Mouse (Mus musculus) heart, adult 2 months (tissue): ENCODE results near the gene Parva. TPM values are rescaled to one million over a fixed set of nuclear protein-coding genes. Genes with fewer than 3 reads are reported as not detected.
A peak's percentile ranks its signal among the peaks of the same experiment; 100 is the strongest.

Experiments used
- DNase-seq, 2 experiments: peaks; one replicate each; pipeline ENCODE4 v3.0.0; 2021
- H3K27ac ChIP-seq: fragments of 200-600 bp; 2 replicates; pipeline ENCODE4 v1.8.1; 2022
- H3K27me3 ChIP-seq: fragments of 200-500 bp; 2 replicates; pipeline ENCODE4 v1.6.1; 2012; ENCODE audit warnings: mild to moderate bottlenecking, low read length, inconsistent platforms, mixed read lengths; ENCODE audit not compliant: control insufficient read depth, insufficient read depth
- H3K36me3 ChIP-seq: fragments of 200-500 bp; 2 replicates; pipeline ENCODE4 v1.6.1; 2012; ENCODE audit warnings: low read length, inconsistent platforms; ENCODE audit not compliant: control insufficient read depth, insufficient read depth
- H3K4me1 ChIP-seq: fragments of 200-500 bp; 2 replicates; pipeline ENCODE4 v1.6.1; 2011; ENCODE audit warnings: low read length; ENCODE audit not compliant: control insufficient read depth, insufficient read depth
- H3K4me3 ChIP-seq: fragments of 200-600 bp; 2 replicates; pipeline ENCODE4 v1.8.1; 2022
- H3K79me2 ChIP-seq: fragments of 200-500 bp; replicated peaks from 2 replicates; pipeline ENCODE4 v1.6.1; 2012; ENCODE audit warnings: mild to moderate bottlenecking, inconsistent platforms, low read length, moderate library complexity, mixed read lengths; ENCODE audit not compliant: control insufficient read depth, insufficient read depth
- H3K9ac ChIP-seq: fragments of 200-500 bp; 2 replicates; pipeline ENCODE4 v1.6.1; 2012; ENCODE audit warnings: low read depth, mild to moderate bottlenecking, control low read depth, inconsistent platforms, low read length, mixed read lengths
- CTCF ChIP-seq: fragments of 200-600 bp; IDR thresholded peaks from 2 replicates; pipeline ENCODE4 v1.8.1; 2022; ENCODE audit warnings: antibody characterized with exemption, mild to moderate bottlenecking, moderate library complexity
- EP300 ChIP-seq: fragments of 200-500 bp; IDR thresholded peaks from 2 replicates; pipeline ENCODE4 v1.6.1; 2011; ENCODE audit warnings: low read depth, low read length, control low read depth; ENCODE audit not compliant: insufficient read depth
- POLR2A ChIP-seq: fragments of 200-500 bp; IDR thresholded peaks from 2 replicates; pipeline ENCODE4 v1.6.1; 2011; ENCODE audit warnings: mild to moderate bottlenecking, low read depth, low read length, control low read depth; ENCODE audit not compliant: insufficient read depth
- WGBS: fragments of 180-500 bp; shearing (Covaris S2); methylation state at CpG from one replicate; pipeline ENCODE4 v1.1.7; 2018; 5-methylcytosine and 5-hydroxymethylcytosine counted together
- intact Hi-C: fragments of 180-260 bp; cut with DNase I; formaldehyde crosslinking; loops from one replicate; pipeline ENCODE4 v1.15.1; 2025
- polyA plus RNA-seq: library from polyadenylated mRNA; depleted of rRNA; stranded (reverse); fragments of >200 nt; gene quantifications from 2 replicates; pipeline ENCODE4 v1.2.3, GENCODE M21; 2012
- total RNA-seq, 2 experiments: library from RNA; stranded (reverse); gene quantifications; 2 replicates each; pipeline ENCODE4 v1.2.3; 2021

Gene Parva
- total and polyA plus RNA-seq, 3 experiments: 30.7 to 45.5 (median 44.3) TPM

GRCm38 (mm10) chr7:112428158-112428535 is 842 bp downstream of the Parva start:
- peak; percentile 91 to 92 for DNase-seq
- Histone ChIP-seq H3K27ac (peak overlapping the region; percentile 99), H3K4me1 (peaks cover 5% of the 10 kb centered on the region), H3K36me3 (no peaks in the 10 kb centered on the region), H3K9ac (peak overlapping the region; percentile 93), H3K79me2 (peaks cover 2% of the 10 kb centered on the region), H3K27me3 (no peaks in the 10 kb centered on the region), H3K4me3 (peak overlapping the region; percentile 86)
- WGBS: 1% methylated on average over 22 of the region's 22 CpGs
- intact Hi-C loops: loop anchor here (5.0 kb wide), 1 partner anchor 39 kb away; no protein-coding TSS in a partner anchor
- TF ChIP-seq CTCF: peak; percentile 28
- TF ChIP-seq POLR2A: peak; percentile 68
- 0 out of 2 replicates have a peak, but pooled peaks have one; percentile 23 for TF ChIP-seq EP300

GRCm38 (mm10) chr7:112439846-112440245 is 12.5 kb downstream of the Parva start:
- H3K79me2 ChIP-seq: peaks cover 15% of the 10 kb centered on the region
- H3K4me3 ChIP-seq: no peak overlapping the region
- no peak for DNase-seq
- intact Hi-C loops: no loop called here
- TF ChIP-seq POLR2A (no peak), EP300 (no peak), CTCF (no peak)
- no peaks in the 10 kb centered on the region for H3K36me3 ChIP-seq
- no peak overlapping the region for H3K9ac ChIP-seq
- WGBS: 57% methylated on average over 3 of the region's 3 CpGs
- H3K4me1 ChIP-seq: peaks cover 6% of the 10 kb centered on the region
- no peak overlapping the region for H3K27ac ChIP-seq
- no peaks in the 10 kb centered on the region for H3K27me3 ChIP-seq

GRCm38 (mm10) chr7:112444152-112444984 is 17.1 kb downstream of the Parva start:
- Histone ChIP-seq H3K27me3 (no peaks in the 10 kb centered on the region), H3K4me3 (no peak overlapping the region), H3K4me1 (peaks cover 7% of the 10 kb centered on the region), H3K9ac (no peak overlapping the region), H3K79me2 (peaks cover 9% of the 10 kb centered on the region), H3K27ac (no peak overlapping the region), H3K36me3 (no peaks in the 10 kb centered on the region)
- WGBS: 65% methylated on average over 12 of the region's 12 CpGs
- TF ChIP-seq EP300 (no peak), CTCF (no peak), POLR2A (no peak)
- no peak for DNase-seq
- intact Hi-C loops: no loop called here

- intact Hi-C loops: no loop called here
- Histone ChIP-seq H3K4me3 (no peak overlapping the region), H3K27me3 (no peaks in the 10 kb centered on the region), H3K79me2 (peaks cover 9% of the 10 kb centered on the region), H3K4me1 (peaks cover 7% of the 10 kb centered on the region), H3K36me3 (no peaks in the 10 kb centered on the region), H3K27ac (no peak overlapping the region), H3K9ac (no peak overlapping the region)
- DNase-seq: no peak
- WGBS: 68% methylated on average over 9 of the region's 9 CpGs
- TF ChIP-seq CTCF (no peak), EP300 (no peak), POLR2A (no peak)
Measured at GRCm38 (mm10) chr7:112444985-112445367, 17.7 kb downstream of the Parva start.

- intact Hi-C loops: no loop called here
- Histone ChIP-seq H3K27ac (no peak overlapping the region), H3K79me2 (peaks cover 9% of the 10 kb centered on the region), H3K4me1 (peaks cover 7% of the 10 kb centered on the region), H3K36me3 (no peaks in the 10 kb centered on the region), H3K27me3 (no peaks in the 10 kb centered on the region), H3K4me3 (no peak overlapping the region), H3K9ac (no peak overlapping the region)
- 97% methylated on average over 4 of the region's 4 CpGs for WGBS
- DNase-seq: no peak
- TF ChIP-seq EP300 (no peak), CTCF (no peak), POLR2A (no peak)
Measured at GRCm38 (mm10) chr7:112446498-112446897, 19.2 kb downstream of the Parva start.
